Mouse (Mus musculus): ENCODE results near the gene Amotl2. TPM values are rescaled to one million over a fixed set of nuclear protein-coding genes. Genes with fewer than 3 reads are reported as not detected.

Amotl2 gene
- polyA plus RNA-seq, 1 experiment = 17.8 TPM

DNA sequence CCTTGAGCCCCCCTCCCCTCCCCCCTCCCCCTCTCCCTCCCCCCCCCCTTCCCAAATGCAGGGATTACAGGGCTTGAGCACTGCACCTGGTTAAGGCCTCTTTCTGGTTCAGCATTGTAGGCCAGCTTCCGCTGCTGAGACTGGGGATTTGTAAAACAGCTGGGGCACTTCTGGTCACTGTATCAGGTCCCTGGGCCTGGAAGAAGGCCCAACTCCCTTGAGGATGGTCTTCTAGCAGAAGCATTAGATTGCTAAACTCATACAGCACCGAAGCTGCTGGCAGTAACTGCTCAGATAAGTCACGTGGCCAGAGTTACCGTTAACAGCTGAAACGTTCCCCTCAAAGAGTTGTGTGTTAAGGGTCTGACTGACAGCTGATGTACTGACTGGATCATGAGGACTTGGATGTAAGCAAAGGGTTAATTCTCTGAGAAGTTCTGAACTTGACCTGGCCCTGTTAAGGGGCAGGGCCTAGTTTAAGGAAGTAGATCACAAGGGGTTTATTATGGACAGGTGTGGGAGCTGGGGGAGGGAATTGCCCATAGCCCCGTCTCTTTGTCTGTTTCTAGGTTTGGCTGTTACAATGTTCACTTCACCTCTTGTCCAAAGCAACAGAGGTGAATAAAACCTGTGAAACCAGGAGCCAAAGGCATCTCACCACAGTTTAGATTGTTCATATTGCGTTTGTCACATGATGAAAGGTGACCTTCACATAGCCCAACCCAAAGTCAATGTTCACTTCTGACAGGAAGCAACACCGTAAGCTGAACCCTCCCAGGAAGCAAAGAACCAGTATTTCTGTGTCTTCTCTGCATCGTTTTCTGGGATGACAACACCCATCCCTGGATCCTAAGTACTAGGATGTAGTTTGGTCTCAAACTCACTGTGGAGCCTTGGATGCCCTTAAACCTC is 23.7 kb upstream of the Amotl2 start:
- Histone ChIP-seq H3K27me3 (replicated peaks) (peaks cover 77% of the 10 kb centered on the region), H3K9me3 (peaks cover 4% of the 10 kb centered on the region; the same call in 1 of the 2 replicates), H3K36me3 (replicated peaks; ENCODE audit: low read length) (no peaks in the 10 kb centered on the region), H3K4me1 (peaks cover 22% of the 10 kb centered on the region), H3K4me3 (replicated peaks) (no peak overlapping the region)
- TF ChIP-seq FLI1 (IDR thresholded peaks at IDR 0.05; ENCODE audit: low read length) = no peak
- no peak for TF ChIP-seq GATA1 (IDR thresholded peaks at IDR 0.05; ENCODE audit: borderline replicate concordance, low read length)

DNA sequence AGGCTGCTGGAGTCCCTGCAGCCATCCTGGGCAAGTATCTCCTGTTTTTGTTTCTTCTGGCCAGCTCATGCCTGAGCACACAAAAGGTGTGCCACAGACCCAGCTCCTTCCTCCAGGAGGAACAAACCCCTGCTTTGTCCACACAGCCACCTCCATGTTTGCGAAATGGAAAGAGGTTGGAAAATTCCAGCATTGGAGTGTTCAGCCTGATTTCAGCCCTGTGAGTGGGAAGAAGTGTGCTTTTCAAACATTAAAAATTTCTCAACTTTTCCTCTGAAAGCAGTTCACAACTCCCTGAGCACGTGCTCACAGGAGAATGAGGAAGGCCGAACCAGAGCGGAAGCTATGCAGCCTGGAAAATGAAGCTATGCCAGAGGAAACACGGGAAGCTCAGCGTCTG is 15.4 kb upstream of the Amotl2 start:
- Histone ChIP-seq H3K4me1 (peaks cover 20% of the 10 kb centered on the region), H3K27me3 (replicated peaks) (peaks cover 29% of the 10 kb centered on the region), H3K4me3 (replicated peaks) (no peak overlapping the region), H3K9me3 (peaks cover 14% of the 10 kb centered on the region), H3K36me3 (replicated peaks; ENCODE audit: low read length) (no peaks in the 10 kb centered on the region)
- no peak for TF ChIP-seq GATA1 (IDR thresholded peaks at IDR 0.05; ENCODE audit: borderline replicate concordance, low read length)
- no peak for TF ChIP-seq FLI1 (IDR thresholded peaks at IDR 0.05; ENCODE audit: low read length)

DNA sequence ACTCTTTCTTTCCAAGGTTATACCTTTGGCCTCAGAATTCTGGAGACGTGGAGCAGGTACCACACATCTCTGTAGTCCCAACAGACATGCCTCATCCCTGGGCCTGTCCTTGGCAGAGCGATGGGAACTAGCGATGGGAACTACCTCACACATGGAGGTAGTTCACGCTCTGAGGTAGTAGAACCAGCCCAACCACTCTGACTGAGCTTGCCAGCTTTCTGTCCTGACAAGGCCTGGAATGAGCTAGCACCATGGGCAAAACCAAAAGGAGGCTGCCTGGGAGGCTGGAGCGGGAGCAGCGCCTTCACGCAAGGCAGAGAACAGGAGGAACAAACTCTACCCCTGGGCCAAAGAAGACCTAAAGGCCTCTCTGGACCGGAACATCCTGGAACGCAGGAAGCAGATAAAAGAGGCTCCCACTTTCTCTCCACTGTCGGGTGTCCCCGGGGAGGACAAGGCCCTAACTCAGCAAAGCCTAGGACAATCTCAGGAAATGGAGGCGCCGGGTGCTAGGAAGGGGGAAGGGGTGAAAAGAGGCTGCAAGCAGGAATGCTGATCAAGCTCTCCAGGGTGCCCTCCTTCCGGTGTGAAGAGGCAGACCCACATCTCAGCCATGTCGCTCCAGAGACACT is 6.9 kb upstream of the Amotl2 start:
- Histone ChIP-seq H3K4me1 (peaks cover 58% of the 10 kb centered on the region), H3K27me3 (replicated peaks) (peaks cover 3% of the 10 kb centered on the region), H3K36me3 (replicated peaks; ENCODE audit: low read length) (no peaks in the 10 kb centered on the region), H3K9me3 (no peaks in the 10 kb centered on the region), H3K4me3 (replicated peaks) (peak overlapping the region; percentile 82)
- TF ChIP-seq FLI1 (IDR thresholded peaks at IDR 0.05; ENCODE audit: low read length) (no peak), GATA1 (IDR thresholded peaks at IDR 0.05; ENCODE audit: borderline replicate concordance, low read length) (no peak)

DNA sequence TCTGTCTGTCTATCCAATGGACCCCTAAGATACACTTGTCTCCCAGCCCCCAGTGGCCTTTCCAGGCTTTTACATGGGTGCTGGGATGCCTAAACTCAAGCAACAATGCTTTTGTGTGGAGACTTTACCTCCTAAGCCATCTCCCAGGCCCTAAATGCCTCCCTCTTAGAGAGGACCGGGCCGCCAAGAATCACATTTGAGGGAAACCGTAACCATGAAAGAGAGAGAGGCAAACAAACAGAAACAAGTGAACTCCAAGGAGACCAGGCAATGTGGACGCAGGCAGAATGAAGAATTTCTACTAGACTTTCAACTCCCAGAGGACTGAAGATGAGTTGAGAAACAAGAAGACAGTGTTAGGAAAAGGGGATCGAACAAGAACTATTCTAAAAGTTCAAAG is 6.0 kb upstream of the Amotl2 start:
- Histone ChIP-seq H3K4me1 (peaks cover 67% of the 10 kb centered on the region), H3K27me3 (replicated peaks) (peaks cover 5% of the 10 kb centered on the region), H3K9me3 (no peaks in the 10 kb centered on the region), H3K4me3 (replicated peaks) (no peak overlapping the region), H3K36me3 (replicated peaks; ENCODE audit: low read length) (no peaks in the 10 kb centered on the region)
- TF ChIP-seq GATA1 (IDR thresholded peaks at IDR 0.05; ENCODE audit: borderline replicate concordance, low read length) (no peak), FLI1 (IDR thresholded peaks at IDR 0.05; ENCODE audit: low read length) (no peak)

DNA sequence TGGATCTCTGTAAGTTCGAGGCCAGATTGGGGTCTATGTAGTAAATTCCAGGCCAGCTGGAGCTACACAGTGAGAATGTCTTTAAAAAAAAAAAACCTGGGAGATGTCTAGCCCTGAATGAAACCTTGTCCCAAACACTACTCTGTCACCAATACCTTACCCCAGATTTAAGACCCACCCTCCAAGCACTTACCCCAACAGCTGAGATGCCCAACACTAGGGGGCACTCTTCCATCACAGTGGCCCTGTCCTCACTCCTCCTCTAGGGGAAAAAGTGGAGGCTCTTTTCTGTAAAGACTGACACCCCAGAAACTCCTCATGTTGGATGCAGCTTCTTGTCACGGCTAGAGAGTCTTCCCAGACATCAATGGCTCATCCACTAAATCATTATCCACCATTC is 2.7 kb upstream of the Amotl2 start:
- no peaks in the 10 kb centered on the region for H3K9me3 ChIP-seq
- H3K4me3 ChIP-seq (replicated peaks) = peak overlapping the region; percentile 34
- H3K36me3 ChIP-seq (replicated peaks; ENCODE audit: low read length) = no peaks in the 10 kb centered on the region
- no peak for TF ChIP-seq FLI1 (IDR thresholded peaks at IDR 0.05; ENCODE audit: low read length)
- no peak for TF ChIP-seq GATA1 (IDR thresholded peaks at IDR 0.05; ENCODE audit: borderline replicate concordance, low read length)
- H3K4me1 ChIP-seq = peaks cover 89% of the 10 kb centered on the region
- H3K27me3 ChIP-seq (replicated peaks) = peaks cover 32% of the 10 kb centered on the region

DNA sequence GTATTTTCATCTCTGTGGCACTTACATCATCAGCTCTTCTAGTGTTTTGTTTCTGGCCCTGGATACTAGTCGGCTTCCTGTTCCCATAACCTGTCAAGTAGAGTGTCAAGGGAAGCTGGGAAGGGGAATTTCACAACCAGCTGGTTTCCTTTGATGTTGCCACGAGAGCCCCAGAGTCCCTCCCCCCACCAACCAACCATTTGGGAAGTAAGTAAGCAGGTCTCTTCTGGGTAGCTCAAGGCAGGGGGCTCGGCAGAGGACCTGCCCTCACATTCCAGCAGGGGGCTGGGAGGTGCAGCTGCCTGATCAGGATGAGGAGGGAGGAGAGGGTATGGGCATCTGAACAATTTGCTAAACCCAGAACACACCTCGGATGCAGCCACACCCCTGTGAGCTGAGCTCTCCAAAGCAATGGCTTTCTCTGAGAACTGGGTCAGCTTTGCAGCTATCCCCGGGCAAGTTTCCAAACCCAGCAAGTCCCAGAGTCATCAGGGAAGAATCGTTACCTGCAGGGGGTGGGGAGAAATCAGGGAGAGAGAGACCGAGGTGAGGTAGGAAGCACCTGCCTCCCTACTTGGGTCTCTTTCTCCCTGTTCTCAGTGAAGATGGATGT is 1.5 kb upstream of the Amotl2 start:
- Histone ChIP-seq H3K4me1 (peaks cover 89% of the 10 kb centered on the region), H3K27me3 (replicated peaks) (peaks cover 41% of the 10 kb centered on the region), H3K4me3 (replicated peaks) (peak overlapping the region; percentile 75), H3K9me3 (no peaks in the 10 kb centered on the region), H3K36me3 (replicated peaks; ENCODE audit: low read length) (peaks cover 3% of the 10 kb centered on the region)
- TF ChIP-seq GATA1 (IDR thresholded peaks at IDR 0.05; ENCODE audit: borderline replicate concordance, low read length) (no peak), FLI1 (IDR thresholded peaks at IDR 0.05; ENCODE audit: low read length) (no peak)

DNA sequence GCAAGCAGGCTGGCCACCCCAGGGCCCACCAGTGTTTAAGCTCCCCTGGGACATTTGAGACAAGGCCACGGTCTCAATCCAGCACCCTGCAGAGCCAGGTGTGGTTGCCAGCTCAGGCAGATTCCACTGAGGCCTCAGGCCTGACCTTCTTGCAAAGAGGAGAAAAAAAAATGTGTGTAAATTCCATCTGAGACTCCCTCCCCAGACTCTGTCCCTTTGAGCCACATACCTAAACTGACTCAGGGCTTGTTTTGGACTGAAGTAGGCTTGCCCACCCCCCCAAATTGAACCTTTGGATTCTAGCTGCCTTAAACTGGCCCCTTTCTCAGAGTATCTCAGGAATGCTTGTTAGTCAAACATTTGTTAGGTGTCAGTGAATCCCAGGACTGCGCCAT is 969 bp upstream of the Amotl2 start:
- TF ChIP-seq GATA1 (IDR thresholded peaks at IDR 0.05; ENCODE audit: borderline replicate concordance, low read length) (no peak), FLI1 (IDR thresholded peaks at IDR 0.05; ENCODE audit: low read length) (no peak)
- no peaks in the 10 kb centered on the region for H3K9me3 ChIP-seq
- peaks cover 46% of the 10 kb centered on the region for H3K27me3 ChIP-seq (replicated peaks)
- peaks cover 89% of the 10 kb centered on the region for H3K4me1 ChIP-seq
- peaks cover 8% of the 10 kb centered on the region for H3K36me3 ChIP-seq (replicated peaks; ENCODE audit: low read length)
- peak overlapping the region; percentile 48 for H3K4me3 ChIP-seq (replicated peaks)

DNA sequence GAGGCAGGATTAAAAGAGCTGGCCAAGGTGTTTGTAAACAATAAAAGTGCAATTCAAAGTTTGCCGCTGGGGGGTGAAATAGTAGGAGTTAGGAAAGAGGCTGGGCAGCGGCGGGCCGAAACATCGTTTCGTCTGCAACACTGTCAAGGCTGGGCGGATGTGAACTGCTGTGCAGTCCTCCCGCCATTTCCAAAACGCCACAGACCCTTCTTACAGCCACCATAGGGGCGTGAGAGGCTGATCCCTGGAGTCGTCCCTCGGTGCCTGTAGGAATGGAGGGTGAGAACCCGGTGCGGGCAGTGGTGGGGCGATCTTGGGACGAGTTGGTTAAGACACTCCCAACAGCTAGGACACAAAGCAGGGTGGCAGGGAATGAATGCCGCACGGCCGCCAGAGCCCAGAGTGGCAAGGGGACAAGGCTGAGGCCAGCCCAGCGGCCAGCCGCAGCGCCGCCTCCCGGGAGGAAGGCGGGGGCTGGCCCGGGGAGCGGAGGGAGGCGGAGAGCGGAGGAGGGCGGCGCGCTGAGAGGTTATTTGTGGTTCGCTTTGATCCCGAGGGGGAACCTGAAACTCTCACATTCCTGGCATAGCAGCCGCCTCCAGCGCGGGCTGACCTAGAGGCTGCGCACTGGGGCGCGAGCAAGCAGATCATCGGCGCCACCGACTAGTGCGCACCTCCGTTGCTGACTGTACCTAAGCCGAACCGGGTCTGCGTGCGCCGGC is 853 bp downstream of the Amotl2 start:
- peaks cover 15% of the 10 kb centered on the region for H3K36me3 ChIP-seq (replicated peaks; ENCODE audit: low read length)
- no peaks in the 10 kb centered on the region for H3K9me3 ChIP-seq
- no peak for TF ChIP-seq GATA1 (IDR thresholded peaks at IDR 0.05; ENCODE audit: borderline replicate concordance, low read length)
- TF ChIP-seq FLI1 (IDR thresholded peaks at IDR 0.05; ENCODE audit: low read length) = no peak
- H3K4me3 ChIP-seq (replicated peaks) = peak overlapping the region; percentile 98
- peaks cover 48% of the 10 kb centered on the region for H3K27me3 ChIP-seq (replicated peaks)
- H3K4me1 ChIP-seq = peaks cover 90% of the 10 kb centered on the region

DNA sequence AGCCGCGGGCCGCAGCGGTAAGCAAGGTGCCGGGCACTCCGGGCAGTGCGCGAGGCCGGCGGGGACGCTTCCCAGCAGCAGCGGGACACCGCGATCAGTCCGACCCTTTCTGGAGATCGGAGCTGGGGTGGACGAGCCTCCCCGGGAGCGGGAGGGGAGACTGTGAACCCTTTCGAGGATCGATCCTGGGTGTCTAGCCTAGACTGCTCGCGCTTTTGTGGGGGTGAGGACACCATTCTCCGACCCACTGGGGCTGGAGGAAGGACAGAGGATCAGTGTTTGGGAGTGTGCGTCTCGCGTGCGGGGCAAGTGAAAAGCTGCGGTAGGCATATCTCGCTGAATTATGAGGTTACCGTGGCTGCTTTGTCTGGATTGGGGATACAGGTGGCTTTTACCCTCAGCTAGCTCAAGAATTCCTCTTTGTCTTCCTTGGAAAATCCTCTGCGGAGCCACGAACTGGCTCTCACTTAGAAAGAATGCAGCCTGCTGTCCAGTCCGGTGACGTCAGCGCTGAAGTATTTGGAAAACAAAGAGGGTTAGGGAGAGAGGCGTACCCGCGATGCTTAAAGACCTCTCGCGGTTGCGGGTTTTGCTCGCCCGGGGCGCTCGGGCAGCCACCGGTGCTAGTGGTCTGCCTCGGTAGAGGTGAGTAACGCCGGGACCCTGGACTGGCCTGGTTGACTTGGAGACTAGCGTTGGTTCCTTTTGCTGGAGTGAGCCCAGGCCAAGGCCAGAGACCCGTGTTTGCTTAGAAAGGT is 1.6 kb downstream of the Amotl2 start:
- Histone ChIP-seq H3K4me1 (peaks cover 95% of the 10 kb centered on the region), H3K27me3 (replicated peaks) (peaks cover 48% of the 10 kb centered on the region), H3K9me3 (no peaks in the 10 kb centered on the region), H3K4me3 (replicated peaks) (peak overlapping the region; percentile 98), H3K36me3 (replicated peaks; ENCODE audit: low read length) (peaks cover 22% of the 10 kb centered on the region)
- TF ChIP-seq FLI1 (IDR thresholded peaks at IDR 0.05; ENCODE audit: low read length) (no peak), GATA1 (IDR thresholded peaks at IDR 0.05; ENCODE audit: borderline replicate concordance, low read length) (no peak)

Measured in megakaryocyte, embryonic 14.5 days (primary cell).